Mouse (Mus musculus): ENCODE measurements around the gene Gfpt1. TPM values are rescaled to one million over a fixed set of nuclear protein-coding genes. Genes with fewer than 3 reads are reported as not detected.

Gene Gfpt1
- total and polyA plus RNA-seq, 2 experiments from 2014 or later = 17.7 to 32.9 TPM

GRCm38 (mm10) chr6:87051886-87052425, 9.3 kb downstream of the Gfpt1 start:
- 89% methylated on average over 10 of the region's 10 CpGs for WGBS
- ATAC-seq (no peak), DNase-seq (ENCODE audit: low spot score) (no peak)
- TF ChIP-seq CTCF (IDR thresholded peaks at IDR 0.05; ENCODE audit: low read depth) = no peak
- Histone ChIP-seq H3K36me3 (ENCODE audit: insufficient read depth, low read length) (peaks cover 31% of the 10 kb centered on the region; the same call in 1 of the 2 replicates), H3K27ac (no peak overlapping the region), H3K27me3 (ENCODE audit: insufficient read depth, low read length) (no peaks in the 10 kb centered on the region), H3K4me2 (ENCODE audit: low read depth, low read length) (no peak overlapping the region), H3K4me3 (ENCODE audit: low read length) (no peak overlapping the region), H3K4me1 (ENCODE audit: insufficient read depth, low read length) (no peaks in the 10 kb centered on the region), H3K9me3 (ENCODE audit: low read length) (no peaks in the 10 kb centered on the region), H3K9ac (replicated peaks; ENCODE audit: low read length) (no peak overlapping the region)

DNA sequence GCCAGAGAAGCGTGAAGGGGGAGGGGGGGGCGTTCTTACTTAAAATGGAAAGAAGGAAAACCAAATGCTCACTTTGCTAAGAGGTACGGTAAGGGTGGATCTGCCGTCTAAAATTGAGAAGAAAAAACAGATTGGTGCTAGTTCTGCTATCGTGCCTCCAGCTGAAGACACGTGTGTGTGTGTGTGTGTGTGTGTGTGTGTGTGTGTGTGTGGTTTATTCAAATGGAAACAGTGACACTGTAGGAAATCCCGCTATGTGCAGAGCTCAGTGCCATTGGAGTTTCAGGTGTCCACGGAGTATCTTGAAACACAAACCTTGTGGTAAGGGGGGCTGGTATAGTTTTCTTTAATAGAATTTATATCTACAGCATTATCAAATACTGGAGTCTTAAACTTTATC, 11.5 kb downstream of the Gfpt1 start:
- Histone ChIP-seq H3K4me3 (ENCODE audit: low read length) (no peak overlapping the region), H3K4me1 (ENCODE audit: insufficient read depth, low read length) (no peaks in the 10 kb centered on the region), H3K27ac (no peak overlapping the region), H3K27me3 (ENCODE audit: insufficient read depth, low read length) (no peaks in the 10 kb centered on the region), H3K4me2 (ENCODE audit: low read depth, low read length) (no peak overlapping the region), H3K9ac (replicated peaks; ENCODE audit: low read length) (no peak overlapping the region), H3K36me3 (ENCODE audit: insufficient read depth, low read length) (peaks cover 49% of the 10 kb centered on the region), H3K9me3 (ENCODE audit: low read length) (no peaks in the 10 kb centered on the region)
- DNase-seq (ENCODE audit: low spot score) (no peak), ATAC-seq (no peak)
- TF ChIP-seq CTCF (IDR thresholded peaks at IDR 0.05; ENCODE audit: low read depth) = no peak
- WGBS = 90% methylated on average over 8 of the region's 8 CpGs

DNA sequence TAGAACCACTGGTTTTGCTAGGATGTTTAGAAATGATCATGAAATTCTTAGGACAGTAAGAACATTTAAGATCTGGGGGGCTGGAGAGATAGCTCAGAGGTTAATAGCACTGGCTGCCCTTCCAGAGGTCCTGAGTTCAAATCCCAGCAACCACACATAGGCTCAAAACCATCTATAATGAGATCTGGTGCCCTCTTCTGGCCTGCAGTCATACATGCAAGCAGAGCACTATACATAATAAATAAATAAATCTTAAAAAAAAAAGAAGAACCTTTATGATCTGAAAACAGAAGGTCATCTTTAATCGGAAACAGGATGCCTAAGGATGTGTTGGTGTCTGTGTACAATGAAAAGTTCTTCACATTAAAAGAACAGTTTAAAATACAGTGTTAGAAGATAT, 17.1 kb downstream of the Gfpt1 start:
- H3K9ac ChIP-seq (replicated peaks; ENCODE audit: low read length) = no peak overlapping the region
- DNase-seq (ENCODE audit: low spot score) (no peak), ATAC-seq (no peak)
- H3K9me3 ChIP-seq (ENCODE audit: low read length) = no peaks in the 10 kb centered on the region
- H3K4me2 ChIP-seq (ENCODE audit: low read depth, low read length) = no peak overlapping the region
- peaks cover 62% of the 10 kb centered on the region for H3K36me3 ChIP-seq (ENCODE audit: insufficient read depth, low read length)
- WGBS = 98% methylated on average over 1 of the region's 1 CpGs
- no peaks in the 10 kb centered on the region for H3K4me1 ChIP-seq (ENCODE audit: insufficient read depth, low read length)
- no peak for TF ChIP-seq CTCF (IDR thresholded peaks at IDR 0.05; ENCODE audit: low read depth)
- no peaks in the 10 kb centered on the region for H3K27me3 ChIP-seq (ENCODE audit: insufficient read depth, low read length)
- no peak overlapping the region for H3K4me3 ChIP-seq (ENCODE audit: low read length)
- no peak overlapping the region for H3K27ac ChIP-seq

- Histone ChIP-seq H3K9me3 (ENCODE audit: low read length) (no peaks in the 10 kb centered on the region), H3K9ac (replicated peaks; ENCODE audit: low read length) (no peak overlapping the region), H3K4me1 (ENCODE audit: insufficient read depth, low read length) (no peaks in the 10 kb centered on the region), H3K27me3 (ENCODE audit: insufficient read depth, low read length) (no peaks in the 10 kb centered on the region), H3K36me3 (ENCODE audit: insufficient read depth, low read length) (peaks cover 64% of the 10 kb centered on the region), H3K27ac (no peak overlapping the region), H3K4me2 (ENCODE audit: low read depth, low read length) (no peak overlapping the region), H3K4me3 (ENCODE audit: low read length) (no peak overlapping the region)
- DNase-seq (ENCODE audit: low spot score) (no peak), ATAC-seq (no peak)
- WGBS = 96% methylated on average over 4 of the region's 4 CpGs
- no peak for TF ChIP-seq CTCF (IDR thresholded peaks at IDR 0.05; ENCODE audit: low read depth)
Observed at GRCm38 (mm10) chr6:87063586-87063985, 20.9 kb downstream of the Gfpt1 start.

DNA sequence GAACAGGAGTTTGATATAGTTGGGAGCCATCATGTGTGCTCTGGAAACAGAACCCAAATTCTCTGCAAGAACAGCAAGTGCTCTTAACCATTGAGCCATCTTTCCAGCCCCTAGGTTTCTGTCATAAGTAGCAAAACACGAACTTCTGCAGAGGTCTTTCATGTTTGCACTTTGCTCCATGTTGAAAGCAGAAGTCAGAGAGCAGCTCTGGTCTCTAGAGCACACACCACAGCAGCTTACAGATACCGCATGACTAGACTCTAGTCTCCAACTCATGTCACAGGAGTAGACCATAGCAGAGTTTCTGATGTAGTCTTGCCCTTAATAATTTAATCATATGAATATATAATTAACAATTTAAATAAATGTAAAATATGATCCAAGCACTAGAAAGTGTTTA, 25.6 kb downstream of the Gfpt1 start:
- no peaks in the 10 kb centered on the region for H3K9me3 ChIP-seq (ENCODE audit: low read length)
- no peak overlapping the region for H3K4me3 ChIP-seq (ENCODE audit: low read length)
- no peaks in the 10 kb centered on the region for H3K27me3 ChIP-seq (ENCODE audit: insufficient read depth, low read length)
- 77% methylated on average over 2 of the region's 2 CpGs for WGBS
- no peak overlapping the region for H3K27ac ChIP-seq
- DNase-seq (ENCODE audit: low spot score) = no peak
- H3K36me3 ChIP-seq (ENCODE audit: insufficient read depth, low read length) = peaks cover 64% of the 10 kb centered on the region
- H3K9ac ChIP-seq (replicated peaks; ENCODE audit: low read length) = no peak overlapping the region
- no peak for ATAC-seq
- no peak overlapping the region for H3K4me2 ChIP-seq (ENCODE audit: low read depth, low read length)
- no peaks in the 10 kb centered on the region for H3K4me1 ChIP-seq (ENCODE audit: insufficient read depth, low read length)
- TF ChIP-seq CTCF (IDR thresholded peaks at IDR 0.05; ENCODE audit: low read depth) = no peak

- peaks cover 61% of the 10 kb centered on the region for H3K36me3 ChIP-seq (ENCODE audit: insufficient read depth, low read length)
- no peaks in the 10 kb centered on the region for H3K9me3 ChIP-seq (ENCODE audit: low read length)
- no peaks in the 10 kb centered on the region for H3K27me3 ChIP-seq (ENCODE audit: insufficient read depth, low read length)
- H3K4me1 ChIP-seq (ENCODE audit: insufficient read depth, low read length) = no peaks in the 10 kb centered on the region
- H3K4me2 ChIP-seq (ENCODE audit: low read depth, low read length) = no peak overlapping the region
- H3K4me3 ChIP-seq (ENCODE audit: low read length) = no peak overlapping the region
- TF ChIP-seq CTCF (IDR thresholded peaks at IDR 0.05; ENCODE audit: low read depth) = no peak
- ATAC-seq = no peak
- no peak for DNase-seq (ENCODE audit: low spot score)
- no peak overlapping the region for H3K27ac ChIP-seq
- H3K9ac ChIP-seq (replicated peaks; ENCODE audit: low read length) = no peak overlapping the region
- WGBS = 85% methylated on average over 7 of the region's 7 CpGs
Observed at GRCm38 (mm10) chr6:87069195-87069900, 26.7 kb downstream of the Gfpt1 start.

DNA sequence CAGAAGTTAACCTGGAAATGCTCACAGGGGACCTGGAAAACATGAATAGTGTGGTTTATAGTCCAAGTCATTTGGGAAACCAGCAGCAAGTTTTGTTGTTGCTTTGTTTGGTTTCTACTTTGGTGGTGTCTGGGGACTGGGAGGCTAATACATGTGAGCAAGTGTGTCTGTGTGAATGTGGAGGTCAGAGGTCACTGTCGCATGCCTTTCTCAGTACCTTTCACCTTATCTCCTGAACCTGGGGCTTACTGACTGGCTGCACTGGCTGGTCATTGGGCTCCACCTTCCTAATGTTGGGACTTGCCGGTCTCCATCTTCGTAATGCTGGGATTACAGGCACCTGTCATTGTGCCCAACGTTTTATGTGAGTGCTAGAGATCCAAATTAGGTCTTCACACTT, 28.0 kb downstream of the Gfpt1 start:
- Histone ChIP-seq H3K9me3 (ENCODE audit: low read length) (no peaks in the 10 kb centered on the region), H3K4me1 (ENCODE audit: insufficient read depth, low read length) (no peaks in the 10 kb centered on the region), H3K4me2 (ENCODE audit: low read depth, low read length) (no peak overlapping the region), H3K27ac (no peak overlapping the region), H3K27me3 (ENCODE audit: insufficient read depth, low read length) (no peaks in the 10 kb centered on the region), H3K4me3 (ENCODE audit: low read length) (no peak overlapping the region), H3K36me3 (ENCODE audit: insufficient read depth, low read length) (peaks cover 54% of the 10 kb centered on the region), H3K9ac (replicated peaks; ENCODE audit: low read length) (no peak overlapping the region)
- ATAC-seq (no peak), DNase-seq (ENCODE audit: low spot score) (no peak)
- no peak for TF ChIP-seq CTCF (IDR thresholded peaks at IDR 0.05; ENCODE audit: low read depth)
- WGBS = 89% methylated on average over 4 of the region's 4 CpGs

Measured in hindbrain, postnatal 0 days (tissue).